Mouse (Mus musculus): ENCODE measurements around the gene Pgap1. TPM values are rescaled to one million over a fixed set of nuclear protein-coding genes. Genes with fewer than 3 reads are reported as not detected.

Pgap1 gene
- polyA plus RNA-seq, 1 experiment from 2014 or later: 9.8 TPM

DNA sequence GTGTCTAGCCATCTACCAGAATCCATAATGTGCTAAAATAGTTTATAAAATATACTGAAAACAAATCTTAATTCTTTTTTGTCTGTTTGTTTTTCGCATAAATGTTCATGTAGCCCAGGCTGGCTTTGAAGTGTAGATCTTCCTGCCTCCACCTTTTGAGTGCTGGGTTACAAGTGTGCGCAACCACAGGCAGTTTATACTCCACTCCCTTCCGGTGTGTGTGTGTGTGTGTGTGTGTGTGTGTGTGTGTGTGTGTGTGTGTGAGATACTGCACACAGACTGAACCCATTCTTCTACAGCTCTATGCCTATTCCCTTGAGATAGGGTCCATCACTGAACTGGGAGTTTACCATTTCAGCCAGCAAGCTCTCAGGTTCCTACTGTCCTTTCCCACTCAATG is 64.0 kb downstream of the Pgap1 start:
- H3K27me3 ChIP-seq (ENCODE audit: poor library complexity, severe bottlenecking): no peaks in the 10 kb centered on the region

DNA sequence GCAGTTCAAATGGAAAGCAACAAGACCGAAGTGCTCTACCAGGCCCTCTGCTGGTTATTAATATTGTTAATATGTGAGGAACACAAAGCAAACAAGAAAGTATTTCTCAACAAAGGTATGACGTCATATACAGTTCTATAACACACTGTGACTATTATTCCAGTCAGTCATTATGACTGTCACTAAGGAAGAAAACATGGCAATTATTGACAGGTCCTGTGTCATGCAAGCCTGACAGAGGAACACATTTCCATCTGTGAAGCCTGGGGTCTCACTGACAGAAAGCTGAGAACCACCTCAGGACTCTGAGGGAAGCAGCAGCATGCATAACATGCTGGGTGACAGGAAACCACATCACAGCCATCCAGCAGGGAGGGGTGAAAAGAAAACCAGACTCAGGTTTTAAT is 65.0 kb downstream of the Pgap1 start:
- Histone ChIP-seq H3K36me3 (replicated peaks) (peaks cover 37% of the 10 kb centered on the region), H3K4me3 (no peak overlapping the region), H3K27ac (no peak overlapping the region), H3K27me3 (ENCODE audit: poor library complexity, severe bottlenecking) (no peaks in the 10 kb centered on the region), H3K4me1 (no peaks in the 10 kb centered on the region), H3K9me3 (no peaks in the 10 kb centered on the region)
- 91% methylated on average over 2 of the region's 2 CpGs for WGBS
- no peak for DNase-seq (ENCODE audit: extremely low spot score, low spot score)

More for the DNA sequence above, 64.0 kb downstream of the Pgap1 start:
- WGBS: 96% methylated on average over 3 of the region's 3 CpGs
- no peak for DNase-seq (ENCODE audit: extremely low spot score, low spot score)
- H3K9me3 ChIP-seq: no peaks in the 10 kb centered on the region
- H3K4me3 ChIP-seq: no peak overlapping the region
- H3K36me3 ChIP-seq (replicated peaks): peaks cover 27% of the 10 kb centered on the region; the same call in 1 of the 2 replicates
- no peaks in the 10 kb centered on the region for H3K4me1 ChIP-seq
- H3K27ac ChIP-seq: no peak overlapping the region

DNA sequence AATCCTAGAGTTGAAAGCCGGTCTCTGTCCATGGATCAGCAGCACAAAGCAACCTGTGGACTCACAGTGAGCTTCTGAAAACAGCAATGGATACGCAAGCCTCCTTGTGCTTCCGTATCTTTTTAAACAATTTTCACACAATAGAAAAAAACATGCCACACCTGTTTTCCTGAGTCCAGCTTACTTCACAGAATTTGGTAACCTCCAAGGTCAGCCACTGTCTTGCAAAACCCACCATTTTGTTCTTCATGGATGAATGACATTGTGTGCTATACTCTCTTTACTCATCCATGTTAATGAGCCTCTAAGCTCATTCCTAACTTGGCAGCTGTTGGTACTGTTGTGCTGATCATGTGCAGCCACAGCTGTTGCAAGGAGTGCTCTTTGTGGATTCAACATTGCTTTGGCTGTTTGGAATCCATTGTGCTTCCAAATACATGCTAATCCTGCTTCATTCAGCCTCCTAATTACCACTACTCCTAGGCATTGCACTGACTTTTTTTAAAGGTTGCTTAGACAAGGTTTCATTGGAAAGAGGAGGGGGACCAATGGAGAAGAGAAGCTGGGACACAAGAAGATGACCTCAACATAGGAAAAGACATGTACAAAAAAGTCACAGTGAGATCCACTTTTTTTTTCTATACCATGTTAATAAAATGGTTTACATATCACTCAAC is 72.6 kb downstream of the Pgap1 start:
- Histone ChIP-seq H3K9me3 (no peaks in the 10 kb centered on the region), H3K27me3 (ENCODE audit: poor library complexity, severe bottlenecking) (no peaks in the 10 kb centered on the region), H3K4me3 (no peak overlapping the region), H3K27ac (no peak overlapping the region), H3K4me1 (peaks cover 3% of the 10 kb centered on the region; the same call in 1 of the 2 replicates), H3K36me3 (replicated peaks) (peaks cover 42% of the 10 kb centered on the region)
- 85% methylated on average over 3 of the region's 3 CpGs for WGBS
- no peak for DNase-seq (ENCODE audit: extremely low spot score, low spot score)

DNA sequence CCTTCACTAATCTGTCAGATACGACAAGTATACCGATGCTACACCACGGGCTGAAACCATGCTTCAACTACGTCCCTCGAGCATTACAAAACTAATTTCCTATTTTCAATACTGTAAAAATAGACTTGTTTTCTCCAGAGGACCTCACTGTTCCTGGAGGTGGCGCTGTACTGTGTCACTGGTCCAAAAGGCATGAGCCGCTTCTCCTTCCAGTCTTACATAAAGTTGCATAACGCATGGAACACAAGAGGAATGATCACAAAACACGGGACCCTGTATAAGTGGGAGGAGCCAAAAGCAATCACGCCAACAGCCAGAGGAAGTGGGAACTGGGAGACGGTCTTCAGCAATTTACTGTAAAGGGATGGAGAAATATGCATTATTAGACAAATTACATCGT is 77.0 kb downstream of the Pgap1 start:
- Histone ChIP-seq H3K27ac (no peak overlapping the region), H3K4me3 (no peak overlapping the region), H3K9me3 (no peaks in the 10 kb centered on the region), H3K36me3 (replicated peaks) (peaks cover 37% of the 10 kb centered on the region), H3K4me1 (peaks cover 3% of the 10 kb centered on the region; the same call in 1 of the 2 replicates), H3K27me3 (ENCODE audit: poor library complexity, severe bottlenecking) (no peaks in the 10 kb centered on the region)
- DNase-seq (ENCODE audit: extremely low spot score, low spot score): no peak
- WGBS: 95% methylated on average over 12 of the region's 12 CpGs

DNA sequence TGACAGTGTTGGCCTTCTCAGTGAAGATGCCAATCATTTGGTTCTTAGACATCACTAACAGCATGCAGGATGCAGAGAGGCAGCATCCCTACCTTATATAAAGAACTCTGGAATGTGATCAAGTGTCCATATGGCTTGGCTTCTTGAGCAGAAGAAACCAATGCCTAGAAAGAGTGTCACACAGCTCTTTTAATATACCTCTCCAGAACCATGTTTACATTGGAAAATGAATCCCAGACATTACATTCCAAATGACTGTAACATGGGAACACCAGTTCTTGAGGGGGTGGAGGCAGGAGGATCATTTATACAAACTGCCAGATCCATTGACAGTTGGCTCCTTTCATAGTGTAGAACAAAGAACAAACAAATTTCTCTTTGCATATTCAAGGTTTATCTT is 88.8 kb downstream of the Pgap1 start:
- no peak overlapping the region for H3K4me3 ChIP-seq
- DNase-seq (ENCODE audit: extremely low spot score, low spot score): no peak

DNA sequence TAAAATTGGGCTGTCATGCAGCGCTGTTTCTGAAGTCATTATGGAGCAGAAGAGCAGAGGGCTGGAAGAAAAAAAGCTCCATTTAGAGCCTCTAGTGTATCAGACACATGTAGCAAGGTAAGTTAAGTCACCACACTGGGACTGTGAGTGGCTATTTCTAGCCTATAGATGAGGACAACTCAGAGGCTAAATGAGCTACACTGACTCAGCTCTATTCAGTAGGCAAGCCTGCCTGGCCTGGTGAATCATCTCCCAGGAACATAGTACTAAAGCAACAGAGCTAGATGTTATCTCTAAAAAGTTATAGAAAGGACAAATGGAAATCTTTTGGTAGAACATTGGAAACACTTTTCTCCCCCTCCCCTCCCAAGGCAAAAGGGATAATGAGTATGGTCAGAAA is 90.1 kb downstream of the Pgap1 start:
- Histone ChIP-seq H3K4me3 (no peak overlapping the region), H3K9me3 (no peaks in the 10 kb centered on the region), H3K27me3 (ENCODE audit: poor library complexity, severe bottlenecking) (no peaks in the 10 kb centered on the region), H3K4me1 (no peaks in the 10 kb centered on the region), H3K27ac (no peak overlapping the region), H3K36me3 (replicated peaks) (no peaks in the 10 kb centered on the region)
- WGBS: 94% methylated on average over 1 of the region's 1 CpGs
- DNase-seq (ENCODE audit: extremely low spot score, low spot score): no peak

More for the DNA sequence above, 88.8 kb downstream of the Pgap1 start:
- Histone ChIP-seq H3K27ac (no peak overlapping the region), H3K9me3 (no peaks in the 10 kb centered on the region), H3K36me3 (replicated peaks) (no peaks in the 10 kb centered on the region), H3K27me3 (ENCODE audit: poor library complexity, severe bottlenecking) (no peaks in the 10 kb centered on the region), H3K4me1 (no peaks in the 10 kb centered on the region)

DNA sequence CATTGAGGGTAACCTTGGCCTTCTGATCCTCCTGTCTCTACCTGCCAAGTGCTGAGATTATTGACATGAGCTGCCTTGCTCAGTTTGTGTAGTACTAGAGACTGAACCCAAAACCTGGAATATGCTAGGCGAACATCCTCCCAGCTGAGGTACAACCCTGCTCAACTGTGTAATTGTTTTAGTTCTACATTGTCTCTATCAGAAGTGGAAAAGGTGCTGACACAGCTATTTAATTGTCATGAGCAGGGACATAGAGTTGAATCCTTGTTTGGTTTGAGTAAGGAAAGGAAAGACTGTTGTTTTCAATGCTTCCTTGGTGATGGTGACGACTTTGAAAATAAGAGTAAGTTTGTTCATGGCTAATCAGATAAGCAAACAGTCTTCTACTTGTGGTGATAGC is 105.4 kb downstream of the Pgap1 start:
- Histone ChIP-seq H3K4me3 (no peak overlapping the region), H3K27ac (no peak overlapping the region), H3K4me1 (no peaks in the 10 kb centered on the region), H3K27me3 (ENCODE audit: poor library complexity, severe bottlenecking) (no peaks in the 10 kb centered on the region), H3K9me3 (no peaks in the 10 kb centered on the region), H3K36me3 (replicated peaks) (no peaks in the 10 kb centered on the region)
- 87% methylated on average over 2 of the region's 2 CpGs for WGBS
- no peak for DNase-seq (ENCODE audit: extremely low spot score, low spot score)

GRCm38 (mm10) chr1:54448833-54449232 is 108.7 kb downstream of the Pgap1 start:
- Histone ChIP-seq H3K36me3 (replicated peaks) (no peaks in the 10 kb centered on the region), H3K27ac (no peak overlapping the region), H3K27me3 (ENCODE audit: poor library complexity, severe bottlenecking) (no peaks in the 10 kb centered on the region), H3K4me1 (no peaks in the 10 kb centered on the region), H3K9me3 (no peaks in the 10 kb centered on the region), H3K4me3 (no peak overlapping the region)
- DNase-seq (ENCODE audit: extremely low spot score, low spot score): no peak
- WGBS: 84% methylated on average over 4 of the region's 4 CpGs

- Histone ChIP-seq H3K27me3 (ENCODE audit: poor library complexity, severe bottlenecking) (no peaks in the 10 kb centered on the region), H3K9me3 (no peaks in the 10 kb centered on the region), H3K27ac (no peak overlapping the region), H3K36me3 (replicated peaks) (no peaks in the 10 kb centered on the region), H3K4me3 (no peak overlapping the region), H3K4me1 (no peaks in the 10 kb centered on the region)
- 67% methylated on average over 7 of the region's 7 CpGs for WGBS
- DNase-seq (ENCODE audit: extremely low spot score, low spot score): no peak
Measured at GRCm38 (mm10) chr1:54443641-54444040, 113.8 kb downstream of the Pgap1 start.

DNA sequence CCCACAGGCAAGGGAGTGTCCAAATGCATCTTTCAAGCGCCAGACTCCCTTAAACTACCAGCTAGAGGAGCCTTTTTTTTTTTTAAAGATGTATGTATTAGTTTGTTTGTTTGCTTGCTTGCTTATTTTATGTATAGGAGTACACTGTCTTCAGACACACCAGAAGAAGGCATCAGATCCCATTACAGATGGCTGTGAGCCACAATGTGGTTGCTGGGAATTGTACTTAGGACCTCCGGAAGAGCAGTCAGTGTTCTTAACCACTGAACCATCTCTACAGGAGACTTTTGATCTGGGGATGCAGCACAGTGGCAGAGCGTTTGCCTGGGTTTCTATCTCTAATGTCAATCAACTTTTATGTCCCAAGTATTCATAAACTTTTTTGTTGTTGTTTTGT is 118.4 kb downstream of the Pgap1 start:
- no peaks in the 10 kb centered on the region for H3K27me3 ChIP-seq (ENCODE audit: poor library complexity, severe bottlenecking)
- no peaks in the 10 kb centered on the region for H3K9me3 ChIP-seq
- peaks cover 10% of the 10 kb centered on the region for H3K36me3 ChIP-seq (replicated peaks)
- no peak for DNase-seq (ENCODE audit: extremely low spot score, low spot score)
- H3K4me3 ChIP-seq: peak overlapping the region; percentile 82
- WGBS: 52% methylated on average over 3 of the region's 3 CpGs
- H3K4me1 ChIP-seq: peaks cover 20% of the 10 kb centered on the region
- H3K27ac ChIP-seq: peak overlapping the region; percentile 90

DNA sequence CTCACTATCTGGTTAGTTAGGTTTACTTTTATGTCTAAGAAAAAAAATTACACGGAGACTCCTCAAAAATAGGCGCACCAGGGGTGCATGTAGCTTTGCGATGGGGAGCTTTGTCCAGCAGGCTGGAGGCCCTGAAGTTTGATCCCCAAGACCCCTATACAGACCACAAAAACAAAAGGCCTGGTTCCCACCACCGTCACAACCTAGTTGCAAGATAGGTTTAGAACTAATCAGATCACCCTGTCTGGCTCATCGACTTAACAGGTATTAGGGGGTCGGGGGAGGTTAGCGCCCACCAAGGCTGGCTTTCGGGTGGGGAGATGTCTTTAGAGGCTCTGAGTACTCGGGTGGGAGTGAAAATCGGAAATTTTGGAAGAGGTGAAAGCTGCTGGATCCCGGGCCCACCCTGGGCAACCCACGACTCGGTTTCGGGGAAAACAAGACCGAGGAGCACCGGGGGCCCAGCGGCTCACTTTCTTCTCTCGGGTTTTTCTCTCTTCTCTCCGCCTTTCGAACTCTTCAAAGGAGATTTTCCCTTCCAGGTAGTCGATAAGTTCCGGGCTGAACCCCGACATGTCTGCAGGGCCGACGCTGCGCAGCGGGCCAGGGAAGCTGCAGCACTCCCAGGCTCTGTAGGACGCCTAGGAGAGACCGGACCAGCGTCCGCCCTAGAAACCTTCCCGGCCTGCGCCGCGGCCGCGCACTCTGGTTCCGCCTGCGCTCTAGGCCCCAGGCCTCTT is 119.0 kb downstream of the Pgap1 start, which contains the start of gene Gtf3c3:
Gtf3c3 (minus strand) TSS at position 632 of the 740 bp plus-strand sequence.
- peaks cover 20% of the 10 kb centered on the region for H3K4me1 ChIP-seq
- no peaks in the 10 kb centered on the region for H3K9me3 ChIP-seq
- H3K36me3 ChIP-seq (replicated peaks): peaks cover 16% of the 10 kb centered on the region
- WGBS: 4% methylated on average over 39 of the region's 39 CpGs
- H3K27me3 ChIP-seq (ENCODE audit: poor library complexity, severe bottlenecking): no peaks in the 10 kb centered on the region
- peak; percentile 78 for DNase-seq (ENCODE audit: extremely low spot score, low spot score)
- peak within 1 kb of the TSS; percentile 82 for H3K4me3 ChIP-seq
- peak within 1 kb of the TSS; percentile 90 for H3K27ac ChIP-seq
